Mouse (Mus musculus) cortical plate, adult 2 months (tissue): ENCODE measurements at regions not wholly inside any gene's neighbourhood (a gene's known extent, or its start where the extent isn't known, plus 50 kb on each side); places are given as distances from the start of the nearest gene placed in this dataset.

Experiments
- CTCF ChIP-seq: fragments of 200-500 bp; IDR thresholded peaks from 2 replicates; pipeline ENCODE4 v1.5.1; 2011; ENCODE audit warnings: mild to moderate bottlenecking, control low read depth, low read length; ENCODE audit not compliant: insufficient read depth; ENCODE audit errors: extremely low read depth
- POLR2A ChIP-seq: fragments of 200-500 bp; IDR thresholded peaks from 2 replicates; pipeline ENCODE4 v1.6.1; 2011; ENCODE audit warnings: mild to moderate bottlenecking, low read length, control low read depth; ENCODE audit not compliant: insufficient read depth; ENCODE audit errors: extremely low read depth

DNA sequence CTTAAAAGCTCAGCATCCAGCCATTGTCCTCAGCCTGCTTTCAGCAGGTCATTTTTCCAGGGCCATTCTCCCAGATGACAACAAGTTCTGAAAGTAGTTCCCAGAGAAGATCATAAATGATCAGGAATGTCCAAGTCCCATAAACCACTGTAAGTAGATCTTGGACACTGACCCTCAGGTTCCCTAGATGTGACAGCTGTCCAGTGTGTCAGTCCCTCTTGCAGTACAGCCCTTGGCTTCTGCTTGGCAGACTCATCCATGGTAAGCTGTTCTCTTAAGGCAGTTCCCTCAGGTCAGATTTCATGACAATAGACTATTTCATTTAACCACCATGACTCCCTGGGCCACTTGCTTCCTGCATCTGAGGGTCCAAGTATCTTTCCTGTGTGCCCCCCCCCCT, 198.6 kb downstream of the Zfp462 start:
- TF ChIP-seq POLR2A (no peak), CTCF (no peak)
